Mouse (Mus musculus) limb, embryonic 10.5 days (tissue): ENCODE data around the gene Igf2bp2. TPM values are rescaled to one million over a fixed set of nuclear protein-coding genes. Genes with fewer than 3 reads are reported as not detected.

Experiments used
- DNase-seq: peaks from one replicate; pipeline ENCODE4 v3.0.0-alpha.2; 2017; ENCODE audit warnings: low spot score
- H3K27ac ChIP-seq: fragments of 300-500 bp; sonication (generic); 2 replicates; pipeline ENCODE4 v1.5.1; 2016; ENCODE audit warnings: mild to moderate bottlenecking
- H3K27me3 ChIP-seq: fragments of 300-500 bp; sonication (generic); 2 replicates; pipeline ENCODE4 v1.6.1; 2016; ENCODE audit warnings: low read depth, mild to moderate bottlenecking; ENCODE audit not compliant: poor library complexity, severe bottlenecking
- H3K36me3 ChIP-seq: fragments of 300-500 bp; sonication (generic); 2 replicates; pipeline ENCODE4 v1.6.1; 2016; ENCODE audit warnings: mild to moderate bottlenecking, moderate library complexity
- H3K4me1 ChIP-seq: fragments of 300-500 bp; sonication (generic); 2 replicates; pipeline ENCODE4 v1.6.1; 2016
- H3K4me3 ChIP-seq: fragments of 300-500 bp; sonication (generic); 2 replicates; pipeline ENCODE4 v1.5.1; 2016; ENCODE audit warnings: mild to moderate bottlenecking, moderate library complexity
- H3K9me3 ChIP-seq: fragments of 300-500 bp; sonication (generic); replicated peaks from 2 replicates; pipeline ENCODE4 v1.6.1; 2016; ENCODE audit warnings: mild to moderate bottlenecking
- WGBS: fragments of 180-500 bp; shearing (Covaris S2); methylation state at CpG from one replicate; pipeline ENCODE4 v1.1.7; 2016; 5-methylcytosine and 5-hydroxymethylcytosine counted together
- polyA plus RNA-seq: library from polyadenylated mRNA; unstranded; fragments of >200 nt; fragmentation: Nextera tagmentation; extraction: Ambion mirVana; gene quantifications from 2 replicates; pipeline ENCODE4 v1.2.1, GENCODE M21; 2016

Gene Igf2bp2
- polyA plus RNA-seq, 1 experiment from 2014 or later = 203 TPM

DNA sequence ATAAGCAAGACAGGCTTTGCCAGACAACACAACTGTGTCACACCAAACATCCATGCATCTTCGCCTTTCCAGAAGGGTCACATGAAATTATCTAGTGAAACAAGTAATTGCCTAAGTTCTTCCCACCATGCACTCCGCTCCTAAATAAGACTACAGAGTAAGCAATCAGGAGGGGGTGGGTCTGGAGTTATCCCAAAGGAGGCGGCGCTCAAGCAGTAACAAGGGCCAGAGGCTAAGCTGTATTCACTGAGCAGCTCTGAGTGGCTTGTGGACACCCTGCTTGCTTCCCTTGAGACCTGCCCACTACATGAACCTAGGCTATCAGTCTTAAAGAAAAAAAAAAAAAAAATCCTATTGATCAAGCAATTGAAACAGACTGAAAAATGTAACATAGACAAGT, 44.9 kb downstream of the Igf2bp2 start:
- DNase-seq = no peak
- Histone ChIP-seq H3K4me1 (peaks cover 14% of the 10 kb centered on the region), H3K4me3 (no peak overlapping the region), H3K27me3 (no peaks in the 10 kb centered on the region), H3K27ac (no peak overlapping the region), H3K36me3 (peaks cover 53% of the 10 kb centered on the region), H3K9me3 (no peaks in the 10 kb centered on the region)
- 97% methylated on average over 4 of the region's 4 CpGs for WGBS

- no peak for DNase-seq
- WGBS = 96% methylated on average over 4 of the region's 4 CpGs
- Histone ChIP-seq H3K27ac (no peak overlapping the region), H3K4me3 (no peak overlapping the region), H3K9me3 (no peaks in the 10 kb centered on the region), H3K4me1 (peaks cover 14% of the 10 kb centered on the region), H3K36me3 (peaks cover 58% of the 10 kb centered on the region), H3K27me3 (no peaks in the 10 kb centered on the region)
Measured at GRCm38 (mm10) chr16:22116748-22117147, 46.4 kb downstream of the Igf2bp2 start.

GRCm38 (mm10) chr16:22116058-22116457, 47.0 kb downstream of the Igf2bp2 start:
- 76% methylated on average over 6 of the region's 6 CpGs for WGBS
- H3K4me1 ChIP-seq = peaks cover 14% of the 10 kb centered on the region
- no peaks in the 10 kb centered on the region for H3K9me3 ChIP-seq
- no peak overlapping the region for H3K27ac ChIP-seq
- H3K36me3 ChIP-seq = peaks cover 56% of the 10 kb centered on the region
- no peaks in the 10 kb centered on the region for H3K27me3 ChIP-seq
- DNase-seq = no peak
- no peak overlapping the region for H3K4me3 ChIP-seq

DNA sequence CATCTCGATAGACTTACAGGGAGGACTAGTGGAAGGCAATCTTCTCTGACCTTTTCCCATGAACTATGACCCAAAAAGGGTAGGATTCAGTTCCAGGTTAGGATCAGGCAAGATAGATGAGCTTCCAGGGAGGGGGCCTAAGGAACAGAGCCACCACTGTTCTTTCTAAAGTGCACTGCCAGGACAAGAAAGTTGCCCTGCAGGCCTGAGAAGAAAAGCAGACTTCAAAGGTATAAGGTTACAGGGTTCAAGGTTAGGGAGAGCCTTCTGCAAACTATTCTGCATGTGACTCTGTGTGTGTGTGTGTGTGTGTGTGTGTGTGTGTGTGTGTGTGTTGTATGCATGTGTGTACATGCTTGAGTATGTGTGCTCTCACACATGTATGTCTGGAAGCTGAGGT, 53.1 kb downstream of the Igf2bp2 start:
- Histone ChIP-seq H3K9me3 (no peaks in the 10 kb centered on the region), H3K4me1 (peaks cover 7% of the 10 kb centered on the region)
- DNase-seq = no peak

GRCm38 (mm10) chr16:22109159-22109558, 53.9 kb downstream of the Igf2bp2 start:
- Histone ChIP-seq H3K4me3 (no peak overlapping the region), H3K27ac (no peak overlapping the region), H3K27me3 (no peaks in the 10 kb centered on the region), H3K9me3 (no peaks in the 10 kb centered on the region), H3K4me1 (peaks cover 7% of the 10 kb centered on the region), H3K36me3 (peaks cover 14% of the 10 kb centered on the region; the same call in 1 of the 2 replicates)
- WGBS = 82% methylated on average over 4 of the region's 4 CpGs
- DNase-seq = no peak

More for the DNA sequence above, 53.1 kb downstream of the Igf2bp2 start:
- WGBS = 55% methylated on average over 1 of the region's 1 CpGs
- no peak overlapping the region for H3K27ac ChIP-seq
- H3K36me3 ChIP-seq = peaks cover 12% of the 10 kb centered on the region; the same call in 1 of the 2 replicates
- H3K27me3 ChIP-seq = no peaks in the 10 kb centered on the region
- H3K4me3 ChIP-seq = no peak overlapping the region

DNA sequence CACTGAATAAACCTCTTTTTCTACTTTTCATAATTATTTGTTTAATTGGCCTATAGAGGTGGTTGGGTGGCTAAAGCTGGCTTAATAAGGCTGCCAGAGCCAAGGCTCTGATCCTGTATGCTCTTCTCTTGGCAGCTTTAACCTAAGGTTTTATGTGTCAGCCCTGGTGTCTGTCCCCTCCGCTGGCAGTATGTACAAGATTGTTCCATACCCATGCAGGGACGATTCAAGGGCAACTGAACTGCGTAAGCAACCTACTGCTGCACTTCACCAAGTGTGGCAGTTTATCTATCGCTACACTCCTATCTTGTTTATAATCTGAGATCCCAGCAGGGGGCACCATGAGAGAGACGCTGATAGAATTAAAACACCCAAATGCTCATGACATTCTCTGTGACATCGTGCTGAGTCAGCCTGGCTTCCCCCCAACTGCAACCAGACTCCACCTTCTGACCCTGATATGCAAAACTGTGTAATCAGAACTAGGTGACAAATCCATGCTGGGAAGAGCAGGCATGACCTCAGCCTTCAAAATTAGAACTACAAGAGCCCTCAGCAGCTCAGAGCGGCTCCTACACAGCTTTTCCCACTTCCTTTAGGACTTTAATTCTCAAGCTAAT, 55.1 kb downstream of the Igf2bp2 start:
- no peaks in the 10 kb centered on the region for H3K9me3 ChIP-seq
- H3K27me3 ChIP-seq = no peaks in the 10 kb centered on the region
- no peak overlapping the region for H3K27ac ChIP-seq
- H3K4me3 ChIP-seq = no peak overlapping the region
- H3K36me3 ChIP-seq = peaks cover 18% of the 10 kb centered on the region; the same call in 1 of the 2 replicates
- H3K4me1 ChIP-seq = peaks cover 7% of the 10 kb centered on the region
- DNase-seq = no peak
- WGBS = 78% methylated on average over 7 of the region's 7 CpGs

DNA sequence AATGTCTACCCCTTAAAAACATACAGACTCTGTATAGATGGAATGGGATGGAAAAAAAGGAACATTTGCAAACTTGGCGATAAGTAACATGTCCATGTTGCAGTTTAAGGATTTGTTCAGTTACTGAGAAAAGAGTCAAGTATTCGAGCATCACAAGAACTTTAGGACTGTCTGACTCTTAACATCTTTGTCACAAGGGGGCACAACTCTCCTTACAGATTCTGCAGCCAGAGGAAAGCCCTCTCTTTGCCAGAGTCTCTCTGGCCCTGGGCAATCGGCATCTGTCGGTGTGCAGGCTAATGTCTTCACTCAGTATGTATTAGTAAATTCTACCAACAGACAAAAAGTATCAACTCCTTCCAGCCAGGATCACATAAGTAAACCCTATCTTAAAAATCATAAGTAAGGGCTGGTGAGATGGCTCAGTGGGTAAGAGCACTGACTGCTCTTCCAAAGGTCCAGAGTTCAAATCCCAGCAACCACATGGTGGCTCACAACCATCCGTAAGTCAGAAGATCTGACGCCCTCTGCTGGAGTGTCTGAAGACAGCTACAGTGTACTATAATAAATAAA, 57.0 kb downstream of the Igf2bp2 start:
- H3K4me3 ChIP-seq = no peak overlapping the region
- H3K27ac ChIP-seq = no peak overlapping the region
- no peak for DNase-seq
- peaks cover 7% of the 10 kb centered on the region for H3K4me1 ChIP-seq
- no peaks in the 10 kb centered on the region for H3K9me3 ChIP-seq
- 92% methylated on average over 6 of the region's 6 CpGs for WGBS
- no peaks in the 10 kb centered on the region for H3K27me3 ChIP-seq
- peaks cover 24% of the 10 kb centered on the region for H3K36me3 ChIP-seq

GRCm38 (mm10) chr16:22100067-22100466, 63.0 kb downstream of the Igf2bp2 start:
- peaks cover 49% of the 10 kb centered on the region for H3K36me3 ChIP-seq
- H3K27ac ChIP-seq = no peak overlapping the region
- no peaks in the 10 kb centered on the region for H3K9me3 ChIP-seq
- H3K4me1 ChIP-seq = peaks cover 8% of the 10 kb centered on the region; the same call in 1 of the 2 replicates
- no peak for DNase-seq
- 87% methylated on average over 2 of the region's 2 CpGs for WGBS
- H3K4me3 ChIP-seq = no peak overlapping the region
- H3K27me3 ChIP-seq = no peaks in the 10 kb centered on the region

GRCm38 (mm10) chr16:22097659-22098058, 65.4 kb downstream of the Igf2bp2 start:
- WGBS = 67% methylated on average over 7 of the region's 7 CpGs
- H3K4me3 ChIP-seq = no peak overlapping the region
- H3K36me3 ChIP-seq = peaks cover 43% of the 10 kb centered on the region
- no peaks in the 10 kb centered on the region for H3K9me3 ChIP-seq
- no peak for DNase-seq
- H3K27ac ChIP-seq = no peak overlapping the region
- H3K27me3 ChIP-seq = no peaks in the 10 kb centered on the region
- peaks cover 8% of the 10 kb centered on the region; the same call in 1 of the 2 replicates for H3K4me1 ChIP-seq

- Histone ChIP-seq H3K27ac (no peak overlapping the region), H3K4me1 (peaks cover 8% of the 10 kb centered on the region; the same call in 1 of the 2 replicates), H3K4me3 (no peak overlapping the region), H3K27me3 (no peaks in the 10 kb centered on the region), H3K36me3 (peaks cover 31% of the 10 kb centered on the region), H3K9me3 (no peaks in the 10 kb centered on the region)
- 96% methylated on average over 1 of the region's 1 CpGs for WGBS
- no peak for DNase-seq
Measured at GRCm38 (mm10) chr16:22095751-22096150, 67.3 kb downstream of the Igf2bp2 start.

GRCm38 (mm10) chr16:22091255-22091783, 71.8 kb downstream of the Igf2bp2 start:
- Histone ChIP-seq H3K4me3 (no peak overlapping the region), H3K36me3 (peaks cover 38% of the 10 kb centered on the region), H3K27ac (no peak overlapping the region), H3K4me1 (no peaks in the 10 kb centered on the region), H3K27me3 (no peaks in the 10 kb centered on the region), H3K9me3 (no peaks in the 10 kb centered on the region)
- 87% methylated on average over 3 of the region's 3 CpGs for WGBS
- no peak for DNase-seq

- Histone ChIP-seq H3K4me1 (no peaks in the 10 kb centered on the region), H3K27ac (no peak overlapping the region), H3K4me3 (no peak overlapping the region), H3K27me3 (no peaks in the 10 kb centered on the region), H3K9me3 (no peaks in the 10 kb centered on the region), H3K36me3 (peaks cover 84% of the 10 kb centered on the region)
- DNase-seq = no peak
- 90% methylated on average over 4 of the region's 4 CpGs for WGBS
Measured at GRCm38 (mm10) chr16:22085411-22085810, 77.7 kb downstream of the Igf2bp2 start.

DNA sequence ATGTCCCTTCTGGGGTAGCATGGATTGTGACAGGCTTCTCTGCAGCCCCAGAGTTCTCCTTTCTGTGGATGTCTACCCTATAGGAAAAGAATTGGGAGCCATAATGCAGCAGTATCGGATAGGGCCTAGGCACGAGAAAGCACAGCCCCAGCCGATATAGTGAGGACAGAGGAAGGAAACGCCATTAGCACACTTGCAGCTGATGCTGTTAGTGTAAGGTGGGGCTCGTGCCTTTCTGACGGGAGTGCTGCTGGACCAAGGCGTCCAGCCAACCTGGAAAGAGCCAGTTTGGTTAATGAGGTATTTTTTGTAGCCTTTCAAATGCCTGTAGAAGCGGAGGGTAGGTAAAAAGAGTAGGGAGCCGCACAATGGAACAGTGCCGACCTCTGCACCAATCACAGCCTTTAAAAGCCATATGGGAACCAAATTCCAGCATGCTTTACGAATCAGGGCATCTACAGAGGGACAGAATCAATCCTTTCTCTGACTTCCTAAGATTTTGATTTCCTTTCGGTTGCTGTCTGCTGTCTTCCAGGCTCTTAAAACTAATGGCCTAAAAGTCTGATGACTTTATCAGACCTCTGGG, 82.9 kb downstream of the Igf2bp2 start:
- no peak overlapping the region for H3K27ac ChIP-seq
- H3K36me3 ChIP-seq = peaks cover 98% of the 10 kb centered on the region
- H3K9me3 ChIP-seq = no peaks in the 10 kb centered on the region
- no peak overlapping the region for H3K4me3 ChIP-seq
- DNase-seq = no peak
- H3K27me3 ChIP-seq = no peaks in the 10 kb centered on the region
- 89% methylated on average over 12 of the region's 12 CpGs for WGBS
- no peaks in the 10 kb centered on the region for H3K4me1 ChIP-seq
